Mouse (Mus musculus) testis, adult 2 months (tissue): ENCODE measurements around the gene Ksr1.

Experiments
- CTCF ChIP-seq: fragments of 200-500 bp; IDR thresholded peaks from 2 replicates; pipeline ENCODE4 v1.5.1; 2012; ENCODE audit warnings: low read depth, mild to moderate bottlenecking, inconsistent platforms, low read length, moderate library complexity; ENCODE audit not compliant: control insufficient read depth, insufficient read depth, insufficient replicate concordance
- POLR2A ChIP-seq: fragments of 200-500 bp; IDR thresholded peaks from 2 replicates; pipeline ENCODE4 v1.6.1; 2012; ENCODE audit warnings: low read depth, mild to moderate bottlenecking, inconsistent platforms, low read length, moderate library complexity; ENCODE audit not compliant: control insufficient read depth

GRCm38 (mm10) chr11:79144741-79145140 is 1.5 kb downstream of the Ksr1 start:
- TF ChIP-seq CTCF (no peak), POLR2A (no peak)
